8 mouse cellular contexts compared by ENCODE assay signal in genomic region chr6:113696582-113697221, GRCm38 (mm10). TPM values are rescaled to one million over a fixed set of nuclear protein-coding genes. Genes with fewer than 3 reads are reported as not detected.
DNase-seq lines count a peak whose midpoint lies in the region; ATAC-seq and TF ChIP-seq lines count a peak whose summit lies in the region.

Gene Tatdn2 (plus strand): TSS chr6:113697050.

- no peaks in the 10 kb centered on the region for H3K9me3 ChIP-seq in hindbrain, embryonic 13.5 days

- DNase-seq in Patski (ENCODE audit: low read depth, low spot score) = peak; percentile 89
- peak; percentile 94 to 96 for DNase-seq in cerebellum, postnatal 14 days
- DNase-seq in frontal cortex, postnatal 14 days (ENCODE audit: low spot score in 2 of 2) = peak; percentile 95
- peak; percentile 76 to 82 for DNase-seq in layer of hippocampus, postnatal 25 days (ENCODE audit: extremely low spot score in 1 of 2, low spot score in 1 of 2)
- DNase-seq in lung, postnatal 25 days (ENCODE audit: low spot score) = peak; percentile 99
- peak; percentile 96 for DNase-seq in retina, embryonic 14.5 days (ENCODE audit: low spot score)
- DNase-seq in thymus, postnatal 4 days = peak; percentile 94

- no peak for TF ChIP-seq CTCF in Patski (IDR thresholded peaks at IDR 0.05)

- H3K36me3 ChIP-seq in hindbrain, embryonic 13.5 days = peaks cover 20% of the 10 kb centered on the region

- H3K4me2 ChIP-seq in hindbrain, embryonic 13.5 days = peak within 1 kb of the TSS; percentile 93

- in situ Hi-C loops in Patski (cut with MboI; ENCODE audit: low pct_unique_long_range_greater_than_20kb) = no loop called here

- POLR2A ChIA-PET in Patski (lab: Charles Lee) = interaction anchor here (0.7 kb wide), 2 partner anchors 35 to 71 kb away, joined by 3 to 4 read pairs; no protein-coding TSS in a partner anchor

- under 1% methylated on average over 48 of the region's 58 CpGs for WGBS in hindbrain, embryonic 13.5 days

- H3K9ac ChIP-seq in hindbrain, embryonic 13.5 days = peak within 1 kb of the TSS; percentile 89

- peak within 1 kb of the TSS; percentile 87 for H3K27ac ChIP-seq in hindbrain, embryonic 13.5 days

- no peaks in the 10 kb centered on the region for H3K27me3 ChIP-seq in Patski
- no peaks in the 10 kb centered on the region for H3K27me3 ChIP-seq in hindbrain, embryonic 13.5 days

- H3K4me1 ChIP-seq in hindbrain, embryonic 13.5 days (replicated peaks) = peaks cover 38% of the 10 kb centered on the region

- CTCF ChIA-PET in Patski (lab: Charles Lee) = interaction anchor here (0.9 to 1.6 kb wide), 4 partner anchors 10 to 58 kb away, joined by 3 to 6 read pairs (median 4); partner anchors contain the start of gene Irak2

- peak; percentile 96 for ATAC-seq in Patski
- peak; percentile 99 for ATAC-seq in hindbrain, embryonic 13.5 days (ENCODE audit: low FRiP score)

- peak within 1 kb of the TSS; percentile 88 for H3K4me3 ChIP-seq in hindbrain, embryonic 13.5 days

RNA-seq across cellular contexts. Expression of gene Tatdn2, which starts in this region (rescaled TPM):
- 56.3 TPM for polyA plus RNA-seq in Patski (2021)
- polyA plus RNA-seq in hindbrain, embryonic 13.5 days (2015; fragmentation: Nextera tagmentation; extraction: Ambion mirVana) = 0.72 and 0.83 TPM in 2 replicates
- total RNA-seq in layer of hippocampus, postnatal 25 days (2021) = 10 to 100 TPM; 56.2 to 59.4 TPM

Comparison
In these comparisons a context has a peak if more than half of its experiments do, and no peak if none do; other contexts are left out.
1. Peak in every context shown above with its lines: DNase-seq, ATAC-seq, H3K4me3 ChIP-seq and H3K27ac ChIP-seq.
2. RNA of gene Tatdn2 (polyA plus RNA-seq): 56.3 TPM in Patski (single experiment); 0.72 to 0.83 TPM in hindbrain, embryonic 13.5 days; every median in the first group is over 10 times any median in the second.
3. Peak in ATAC-seq, H3K4me3 ChIP-seq, H3K27ac ChIP-seq, H3K9ac ChIP-seq and H3K4me2 ChIP-seq in hindbrain, embryonic 13.5 days; RNA of the gene not detected or under 1 TPM.